Mouse (Mus musculus): Measurements from ENCODE around the gene Pigf.

DNA sequence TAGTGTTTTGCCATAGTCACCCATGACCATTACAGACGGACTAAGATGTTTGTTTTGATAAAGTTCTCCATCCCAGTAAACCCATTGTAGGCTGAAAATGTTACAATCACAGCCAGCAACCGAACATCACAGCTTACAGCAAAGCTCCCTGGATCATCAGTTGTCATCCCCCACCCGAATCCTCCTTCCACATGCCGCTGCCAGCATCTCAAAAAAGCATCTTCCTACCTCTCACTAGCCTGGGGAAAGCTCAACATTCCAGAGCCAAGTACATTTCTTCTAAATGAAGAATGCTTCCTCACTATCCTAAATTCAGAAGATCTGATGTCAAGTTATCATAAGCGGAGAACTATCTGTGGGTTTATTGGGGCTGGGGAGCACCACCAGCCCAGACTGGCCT lies 13.3 kb upstream of the Pigf start:
- TF ChIP-seq CTCF (IDR thresholded peaks at IDR 0.05; ENCODE audit: extremely low read depth, insufficient read length, insufficient replicate concordance, low read depth, low read length) (no peak), POLR2A (IDR thresholded peaks at IDR 0.05; ENCODE audit: low read depth, low read length) (no peak)

Data from small intestine, adult 2 months (tissue).